Mouse (Mus musculus) forebrain, postnatal 0 days (tissue): ENCODE results near the gene Cdt1. TPM values are rescaled to one million over a fixed set of nuclear protein-coding genes. Genes with fewer than 3 reads are reported as not detected.
"Not testable (repeated sequence)": the region's sequence is repeated elsewhere in the genome, so short reads cannot be mapped to it uniquely, and the experiment has no call there.

ENCODE experiments used
- ATAC-seq: fragments of 200-750 bp; cut with Nextera tagmentation; 2 replicates; pipeline ENCODE4 v1.8.0; 2017; ENCODE audit warnings: mild to moderate bottlenecking, moderate library complexity
- DNase-seq: peaks from one replicate; pipeline ENCODE4 v3.0.0-alpha.2; 2015
- H3K27ac ChIP-seq: fragments of 300-500 bp; sonication (generic); 2 replicates; pipeline ENCODE4 v1.5.1; 2014; ENCODE audit warnings: low read depth, mild to moderate bottlenecking, antibody characterized with exemption, low read length, moderate library complexity, mixed read lengths
- H3K27me3 ChIP-seq: fragments of 300-500 bp; sonication (generic); 2 replicates; pipeline ENCODE4 v1.6.1; 2014; ENCODE audit warnings: mild to moderate bottlenecking, low read length, mixed read lengths; ENCODE audit not compliant: insufficient read depth
- H3K36me3 ChIP-seq: fragments of 300-500 bp; sonication (generic); 2 replicates; pipeline ENCODE4 v1.6.1; 2014; ENCODE audit warnings: mild to moderate bottlenecking, moderate library complexity; ENCODE audit not compliant: insufficient read depth
- H3K4me1 ChIP-seq: fragments of 300-500 bp; sonication (generic); 2 replicates; pipeline ENCODE4 v1.6.1; 2014; ENCODE audit warnings: antibody characterized with exemption; ENCODE audit not compliant: insufficient read depth
- H3K4me2 ChIP-seq: fragments of 300-500 bp; sonication (generic); 2 replicates; pipeline ENCODE4 v1.6.1; 2014; ENCODE audit warnings: low read depth, mild to moderate bottlenecking, moderate library complexity
- H3K4me3 ChIP-seq: fragments of 300-500 bp; sonication (generic); 2 replicates; pipeline ENCODE4 v1.5.1; 2014; ENCODE audit warnings: low read depth, low read length, mixed read lengths
- H3K9ac ChIP-seq: fragments of 300-500 bp; sonication (generic); 2 replicates; pipeline ENCODE4 v1.6.1; 2014; ENCODE audit warnings: mild to moderate bottlenecking
- H3K9me3 ChIP-seq: fragments of 300-500 bp; sonication (generic); 2 replicates; pipeline ENCODE4 v1.6.1; 2016; ENCODE audit warnings: low read length
- CTCF ChIP-seq: sonication (generic); IDR thresholded peaks from 2 replicates; pipeline ENCODE4 v1.5.1; 2016; ENCODE audit warnings: antibody characterized with exemption, control low read depth, low read depth
- WGBS: fragments of 180-500 bp; shearing (Covaris S2); extraction: QIAGEN DNeasy Blood & Tissue Kit; methylation state at CpG from one replicate; pipeline ENCODE4 v1.1.7; 2014; 5-methylcytosine and 5-hydroxymethylcytosine counted together
- polyA plus RNA-seq: library from polyadenylated mRNA; unstranded; fragments of >200 nt; fragmentation: Nextera tagmentation; extraction: Ambion mirVana; gene quantifications from 2 replicates; pipeline ENCODE4 v1.2.1, GENCODE M21; 2015
- total RNA-seq: library from RNA; depleted of rRNA; stranded (reverse); fragments of >200 nt; gene quantifications from 2 replicates; pipeline ENCODE4 v1.2.3, GENCODE M21; 2014

Gene Cdt1
- total and polyA plus RNA-seq, 2 experiments from 2014 or later: 6.1 to 14.9 TPM

- ATAC-seq: no peak
- Histone ChIP-seq H3K9ac (no peak overlapping the region), H3K27me3 (no peaks in the 10 kb centered on the region), H3K27ac (no peak overlapping the region), H3K36me3 (peaks cover 14% of the 10 kb centered on the region; the same call in 1 of the 2 replicates), H3K4me3 (peak overlapping the region; percentile 5; the same call in 1 of the 2 replicates), H3K9me3 (no peaks in the 10 kb centered on the region), H3K4me1 (peaks cover 17% of the 10 kb centered on the region), H3K4me2 (peak overlapping the region; percentile 2; the same call in 1 of the 2 replicates)
- no peak for DNase-seq
- TF ChIP-seq CTCF: 0 out of 2 replicates have a peak, but pooled peaks have one; percentile 6
- 10% methylated on average over 10 of the region's 10 CpGs for WGBS
Measured at GRCm38 (mm10) chr8:122568881-122569309, 1.1 kb downstream of the Cdt1 start.

- WGBS: 68% methylated on average over 9 of the region's 9 CpGs
- H3K4me1 ChIP-seq: peaks cover 17% of the 10 kb centered on the region
- peaks cover 14% of the 10 kb centered on the region for H3K36me3 ChIP-seq
- no peaks in the 10 kb centered on the region for H3K9me3 ChIP-seq
- TF ChIP-seq CTCF: no peak
- DNase-seq (no peak), ATAC-seq (no peak)
- no peak overlapping the region for H3K9ac ChIP-seq
- no peaks in the 10 kb centered on the region for H3K27me3 ChIP-seq
- no peak overlapping the region for H3K27ac ChIP-seq
- H3K4me2 ChIP-seq: peak overlapping the region; percentile 2; the same call in 1 of the 2 replicates
- H3K4me3 ChIP-seq: no peak overlapping the region
Measured at GRCm38 (mm10) chr8:122569329-122569728, 1.5 kb downstream of the Cdt1 start.

GRCm38 (mm10) chr8:122569996-122570395, 2.2 kb downstream of the Cdt1 start:
- 96% methylated on average over 16 of the region's 16 CpGs for WGBS
- H3K4me3 ChIP-seq: no peak overlapping the region

GRCm38 (mm10) chr8:122571153-122571552, 3.3 kb downstream of the Cdt1 start:
- Histone ChIP-seq H3K9me3 (no peaks in the 10 kb centered on the region), H3K4me1 (peaks cover 27% of the 10 kb centered on the region), H3K27ac (no peak overlapping the region), H3K4me2 (no peak overlapping the region), H3K4me3 (no peak overlapping the region), H3K9ac (no peak overlapping the region), H3K36me3 (peaks cover 16% of the 10 kb centered on the region), H3K27me3 (no peaks in the 10 kb centered on the region)
- ATAC-seq (no peak), DNase-seq (no peak)
- 95% methylated on average over 11 of the region's 11 CpGs for WGBS
- TF ChIP-seq CTCF: no peak

More at GRCm38 (mm10) chr8:122569996-122570395, 2.2 kb downstream of the Cdt1 start:
- H3K27me3 ChIP-seq: no peaks in the 10 kb centered on the region
- no peak for TF ChIP-seq CTCF
- no peak overlapping the region for H3K9ac ChIP-seq
- no peak overlapping the region for H3K27ac ChIP-seq
- peaks cover 16% of the 10 kb centered on the region for H3K36me3 ChIP-seq
- H3K4me2 ChIP-seq: no peak overlapping the region
- no peaks in the 10 kb centered on the region for H3K9me3 ChIP-seq
- DNase-seq (no peak), ATAC-seq (no peak)
- peaks cover 19% of the 10 kb centered on the region for H3K4me1 ChIP-seq

GRCm38 (mm10) chr8:122571750-122572267, 4.0 kb downstream of the Cdt1 start:
- Histone ChIP-seq H3K27ac (no peak overlapping the region), H3K27me3 (no peaks in the 10 kb centered on the region), H3K36me3 (peaks cover 16% of the 10 kb centered on the region), H3K4me1 (peaks cover 25% of the 10 kb centered on the region), H3K9me3 (no peaks in the 10 kb centered on the region), H3K9ac (no peak overlapping the region), H3K4me3 (no peak overlapping the region), H3K4me2 (no peak overlapping the region)
- DNase-seq: no peak
- 91% methylated on average over 17 of the region's 17 CpGs for WGBS
- ATAC-seq: no peak
- no peak for TF ChIP-seq CTCF

DNA sequence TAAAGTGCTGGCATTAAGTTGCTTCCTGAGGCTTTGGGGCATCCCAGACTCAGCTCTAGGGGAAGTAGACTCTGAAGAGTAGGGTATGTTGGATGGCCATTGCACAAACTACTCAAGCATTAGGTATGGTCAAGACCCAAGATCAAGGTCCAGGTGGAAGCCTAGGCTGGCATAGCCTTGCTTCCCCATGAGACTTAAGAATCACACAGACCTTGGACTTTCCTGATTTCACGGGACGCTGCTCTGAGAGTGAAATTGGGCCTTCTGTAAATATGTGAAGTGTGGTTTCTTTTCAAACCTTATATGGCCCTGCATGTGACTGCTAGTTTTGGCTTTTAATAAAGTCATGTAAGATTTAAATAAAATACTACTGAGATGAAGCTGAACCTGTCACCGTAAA, 4.9 kb downstream of the Cdt1 start:
- Histone ChIP-seq H3K4me1 (peaks cover 24% of the 10 kb centered on the region), H3K36me3 (peaks cover 16% of the 10 kb centered on the region)
- 81% methylated on average over 3 of the region's 3 CpGs for WGBS

DNA sequence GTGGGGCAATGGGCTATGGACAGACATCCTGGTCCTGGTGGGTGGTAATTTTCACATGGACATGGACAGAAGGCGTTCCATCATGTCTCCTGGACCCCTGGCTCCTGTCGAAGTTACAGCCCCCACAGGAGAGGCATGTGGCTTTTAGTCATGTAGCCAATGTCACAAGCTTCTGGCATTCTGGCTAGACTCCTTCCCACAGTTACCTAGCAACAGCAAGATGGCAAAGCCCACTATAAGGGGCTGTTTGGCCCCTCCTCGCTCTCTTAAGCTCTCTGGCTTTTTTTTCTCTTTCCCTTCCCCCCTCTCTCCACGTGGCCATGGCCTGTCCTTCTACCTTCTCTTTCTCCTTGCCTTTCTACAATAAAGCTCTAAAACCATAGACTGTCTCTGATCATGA, 5.4 kb downstream of the Cdt1 start:
- ATAC-seq (peak; percentile 7; the same call in 1 of the 2 replicates), DNase-seq (peak; percentile 50)
- H3K9me3 ChIP-seq, H3K27me3 ChIP-seq, H3K4me3 ChIP-seq, H3K4me2 ChIP-seq, H3K9ac ChIP-seq: not testable (repeated sequence)
- Histone ChIP-seq H3K27ac (peak overlapping the region; percentile 2; the same call in 1 of the 2 replicates), H3K4me1 (peaks cover 24% of the 10 kb centered on the region), H3K36me3 (peaks cover 16% of the 10 kb centered on the region)
- WGBS: 31% methylated on average over 4 of the region's 4 CpGs

More for the DNA sequence above, 4.9 kb downstream of the Cdt1 start:
- Histone ChIP-seq H3K4me3 (no peak overlapping the region), H3K4me2 (no peak overlapping the region), H3K27me3 (no peaks in the 10 kb centered on the region), H3K9me3 (no peaks in the 10 kb centered on the region), H3K27ac (peak overlapping the region; percentile 2; the same call in 1 of the 2 replicates), H3K9ac (no peak overlapping the region)
- TF ChIP-seq CTCF: no peak
- DNase-seq (no peak), ATAC-seq (no peak)
